Mouse (Mus musculus): Measurements from ENCODE around the gene Fam189a1.

Gene Fam189a1

GRCm38 (mm10) chr7:65156514-65156911 is at the start of gene Fam189a1:
Fam189a1 (minus strand) TSS chr7:65156570.
- DNase-seq (ENCODE audit: low spot score) = no peak

GRCm38 (mm10) chr7:65206021-65206420 is 49.7 kb upstream of the Fam189a1 start:
- no peak for DNase-seq (ENCODE audit: low spot score)

- DNase-seq (ENCODE audit: low spot score) = no peak
These were observed 46.3 kb upstream of the Fam189a1 start for GRCm38 (mm10) chr7:65202719-65203118.

GRCm38 (mm10) chr7:65180694-65181093 is 24.3 kb upstream of the Fam189a1 start:
- DNase-seq (ENCODE audit: low spot score) = no peak

GRCm38 (mm10) chr7:65170762-65171161 is 14.4 kb upstream of the Fam189a1 start:
- no peak for DNase-seq (ENCODE audit: low spot score)

- no peak for DNase-seq (ENCODE audit: low spot score)
These were observed 958 bp upstream of the Fam189a1 start for GRCm38 (mm10) chr7:65157031-65158025.

- no peak for DNase-seq (ENCODE audit: low spot score)
These were observed 499 bp downstream of the Fam189a1 start for GRCm38 (mm10) chr7:65155628-65156513.

GRCm38 (mm10) chr7:65154576-65154975 is 1.8 kb downstream of the Fam189a1 start:
- DNase-seq (ENCODE audit: low spot score) = no peak

- no peak for DNase-seq (ENCODE audit: low spot score)
These were observed 2.5 kb downstream of the Fam189a1 start for GRCm38 (mm10) chr7:65153846-65154245.

- no peak for DNase-seq (ENCODE audit: low spot score)
These were observed 4.8 kb downstream of the Fam189a1 start for GRCm38 (mm10) chr7:65151526-65151925.

- no peak for DNase-seq (ENCODE audit: low spot score)
These were observed 7.3 kb downstream of the Fam189a1 start for GRCm38 (mm10) chr7:65149040-65149439.

- no peak for DNase-seq (ENCODE audit: low spot score)
These were observed 11.5 kb downstream of the Fam189a1 start for GRCm38 (mm10) chr7:65144881-65145280.

GRCm38 (mm10) chr7:65141907-65142698 is 14.3 kb downstream of the Fam189a1 start:
- DNase-seq (ENCODE audit: low spot score) = no peak

GRCm38 (mm10) chr7:65140832-65141231 is 15.5 kb downstream of the Fam189a1 start:
- no peak for DNase-seq (ENCODE audit: low spot score)

- no peak for DNase-seq (ENCODE audit: low spot score)
These were observed 16.3 kb downstream of the Fam189a1 start for GRCm38 (mm10) chr7:65140099-65140498.

GRCm38 (mm10) chr7:65123766-65124165 is 32.6 kb downstream of the Fam189a1 start:
- no peak for DNase-seq (ENCODE audit: low spot score)

- no peak for DNase-seq (ENCODE audit: low spot score)
These were observed 39.5 kb downstream of the Fam189a1 start for GRCm38 (mm10) chr7:65116903-65117302.

- DNase-seq (ENCODE audit: low spot score) = no peak
These were observed 41.0 kb downstream of the Fam189a1 start for GRCm38 (mm10) chr7:65115366-65115765.

- DNase-seq (ENCODE audit: low spot score) = no peak
These were observed 44.7 kb downstream of the Fam189a1 start for GRCm38 (mm10) chr7:65111664-65112063.

- DNase-seq (ENCODE audit: low spot score) = no peak
These were observed 50.8 kb downstream of the Fam189a1 start for GRCm38 (mm10) chr7:65105566-65105965.

- DNase-seq (ENCODE audit: low spot score) = no peak
These were observed 51.3 kb downstream of the Fam189a1 start for GRCm38 (mm10) chr7:65105097-65105467.

All from spleen, adult 12 weeks (tissue).